Mouse (Mus musculus) liver, embryonic 11.5 days (tissue): Measurements from ENCODE around the gene 6030468B19Rik. TPM values are rescaled to one million over a fixed set of nuclear protein-coding genes. Genes with fewer than 3 reads are reported as not detected.
"Not testable (repeated sequence)": the region's sequence is repeated elsewhere in the genome, so short reads cannot be mapped to it uniquely, and the experiment has no call there.

ENCODE experiments used
- ATAC-seq: fragments of 200-750 bp; cut with Nextera tagmentation; replicated peaks from 2 replicates; pipeline ENCODE4 v1.8.0; 2017; ENCODE audit warnings: moderate number of reproducible peaks, mild to moderate bottlenecking, moderate TSS enrichment, moderate library complexity; ENCODE audit not compliant: low FRiP score
- DNase-seq: peaks from one replicate; pipeline ENCODE4 v3.0.0-alpha.2; 2017; ENCODE audit warnings: low spot score
- H3K27ac ChIP-seq: fragments of 300-500 bp; sonication (generic); 2 replicates; pipeline ENCODE4 v1.5.1; 2014; ENCODE audit warnings: mild to moderate bottlenecking, low read depth, low read length, control low read depth
- H3K27me3 ChIP-seq: fragments of 300-500 bp; sonication (generic); replicated peaks from 2 replicates; pipeline ENCODE4 v1.6.1; 2014; ENCODE audit warnings: low read length, mixed read lengths; ENCODE audit not compliant: control insufficient read depth, insufficient read depth
- H3K36me3 ChIP-seq: fragments of 300-500 bp; sonication (generic); 2 replicates; pipeline ENCODE4 v1.6.1; 2014; ENCODE audit warnings: mild to moderate bottlenecking, low read length, moderate library complexity, mixed read lengths; ENCODE audit not compliant: control insufficient read depth, insufficient read depth
- H3K4me1 ChIP-seq: fragments of 300-500 bp; sonication (generic); replicated peaks from 2 replicates; pipeline ENCODE4 v1.6.1; 2014; ENCODE audit warnings: low read length, mixed read lengths; ENCODE audit not compliant: control insufficient read depth, insufficient read depth
- H3K4me2 ChIP-seq: fragments of 300-500 bp; sonication (generic); 2 replicates; pipeline ENCODE4 v1.6.1; 2014; ENCODE audit warnings: mild to moderate bottlenecking, control low read depth, moderate library complexity
- H3K4me3 ChIP-seq: fragments of 300-500 bp; sonication (generic); 2 replicates; pipeline ENCODE4 v1.5.1; 2014; ENCODE audit warnings: low read depth, low read length, control low read depth
- H3K9ac ChIP-seq: fragments of 300-500 bp; sonication (generic); 2 replicates; pipeline ENCODE4 v1.6.1; 2014; ENCODE audit warnings: low read depth, low read length, control low read depth
- H3K9me3 ChIP-seq: fragments of 300-500 bp; sonication (generic); 2 replicates; pipeline ENCODE4 v1.6.1; 2016; ENCODE audit warnings: low read length, inconsistent platforms, mixed read lengths; ENCODE audit not compliant: control insufficient read depth
- WGBS: fragments of 180-500 bp; shearing (Covaris S2); extraction: QIAGEN DNeasy Blood & Tissue Kit; methylation state at CpG from one replicate; pipeline ENCODE4 v1.1.7; 2014; 5-methylcytosine and 5-hydroxymethylcytosine counted together
- polyA plus RNA-seq: library from polyadenylated mRNA; unstranded; fragments of >200 nt; fragmentation: Nextera tagmentation; extraction: Ambion mirVana; gene quantifications from 2 replicates; pipeline ENCODE4 v1.2.1, GENCODE M21; 2014

6030468B19Rik gene
- polyA plus RNA-seq, 1 experiment from 2014 or later, result 49.3 TPM

DNA sequence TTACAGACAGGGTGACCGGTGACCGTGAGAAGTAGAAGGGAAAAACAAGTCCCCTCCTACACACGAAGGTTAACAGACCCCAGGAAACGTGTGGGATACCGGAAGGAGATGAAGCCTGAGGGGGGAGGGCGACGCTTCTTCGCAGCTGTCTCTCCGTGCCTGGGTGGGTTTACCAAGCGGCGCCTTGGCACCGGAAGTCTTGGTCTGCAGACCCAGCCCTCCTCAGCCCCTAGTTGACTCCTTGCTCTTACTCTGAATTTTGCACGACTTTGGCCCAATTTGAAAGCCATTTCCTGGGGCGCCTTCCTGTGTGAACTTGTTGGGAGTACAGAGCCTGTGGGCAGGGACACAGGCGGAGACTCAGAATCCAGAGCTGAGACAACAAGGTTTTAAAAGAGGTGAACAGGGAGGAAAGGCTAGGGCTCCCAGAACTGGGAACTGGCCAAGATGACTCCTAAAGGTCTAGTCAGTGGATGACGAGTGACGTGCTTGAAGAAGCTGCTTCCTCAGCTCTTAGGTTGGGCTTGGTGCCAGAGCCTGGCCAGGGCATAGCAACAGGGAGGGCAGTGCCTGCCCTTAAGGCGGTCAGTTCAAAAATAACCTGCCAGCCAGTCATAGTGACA, 16.1 kb upstream of the 6030468B19Rik start:
- Histone ChIP-seq H3K4me3 (peak overlapping the region; percentile 66), H3K4me1 (peaks cover 43% of the 10 kb centered on the region), H3K9ac (peak overlapping the region; percentile 95), H3K36me3 (peaks cover 12% of the 10 kb centered on the region), H3K4me2 (peak overlapping the region; percentile 100), H3K27ac (peak overlapping the region; percentile 99), H3K27me3 (peaks cover 2% of the 10 kb centered on the region; the same call in 1 of the 2 replicates), H3K9me3 (no peaks in the 10 kb centered on the region)
- ATAC-seq (peak; percentile 2), DNase-seq (peak; percentile 60)
- WGBS, result 10% methylated on average over 18 of the region's 18 CpGs

DNA sequence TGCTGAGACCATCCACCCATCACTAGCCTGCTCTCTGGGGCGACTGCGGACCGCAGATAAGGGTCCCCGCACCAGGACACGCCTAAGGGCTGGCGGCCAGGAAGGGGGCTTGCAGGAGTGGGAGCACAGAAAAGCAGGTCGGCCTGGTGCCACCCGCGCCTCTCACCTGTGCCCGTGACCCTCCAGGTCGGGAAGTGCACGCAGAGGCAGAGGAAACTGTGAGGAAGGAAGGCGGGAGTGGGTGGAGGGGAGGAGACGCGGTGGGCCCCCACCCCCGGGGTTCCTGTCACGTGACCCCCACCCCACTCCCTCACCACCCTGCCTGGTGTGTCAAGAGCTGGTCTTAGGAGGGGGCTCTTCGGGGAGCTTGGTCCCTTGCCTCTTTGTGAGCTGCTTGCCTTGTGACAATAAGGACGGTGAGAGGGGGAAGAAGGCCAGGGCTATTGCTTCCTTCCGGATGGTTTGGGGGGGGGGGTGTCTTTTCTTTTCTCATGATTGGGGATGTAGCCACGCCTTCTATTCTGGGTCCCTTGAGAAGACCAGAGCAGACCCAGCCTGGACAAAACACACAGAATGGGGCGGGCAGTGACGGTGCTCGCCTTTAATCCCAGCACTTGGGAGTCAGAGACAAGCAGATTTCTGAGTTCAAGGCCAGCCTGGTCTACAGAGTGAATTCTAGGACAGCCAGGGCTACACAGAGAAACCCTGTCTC, 15.3 kb upstream of the 6030468B19Rik start, which contains the start of the genes Tmc8 and Tmc6:
Gene Tmc8, plus strand, starts transcription at position 84 of the 712 bp plus-strand sequence.
Gene Tmc6, minus strand, starts transcription at position 206 of the 712 bp plus-strand sequence.
- DNase-seq, result peak; percentile 70

GRCm38 (mm10) chr11:117782705-117783034, 14.8 kb upstream of the 6030468B19Rik start:
- Histone ChIP-seq H3K27me3 (peaks cover 2% of the 10 kb centered on the region; the same call in 1 of the 2 replicates), H3K4me2 (peak overlapping the region; percentile 100), H3K9ac (peak overlapping the region; percentile 95), H3K4me3 (peak overlapping the region; percentile 66), H3K4me1 (peaks cover 44% of the 10 kb centered on the region), H3K27ac (peak overlapping the region; percentile 99), H3K9me3 (no peaks in the 10 kb centered on the region), H3K36me3 (peaks cover 8% of the 10 kb centered on the region)
- ATAC-seq (no peak), DNase-seq (no peak)
- 30% methylated on average over 9 of the region's 9 CpGs for WGBS

More for the DNA sequence above, 15.3 kb upstream of the 6030468B19Rik start, which contains the start of the genes Tmc8 and Tmc6:
- H3K9me3 ChIP-seq, result no peaks in the 10 kb centered on the region
- ATAC-seq, result peak; percentile 54
- 21% methylated on average over 24 of the region's 24 CpGs for WGBS
- peaks cover 2% of the 10 kb centered on the region; the same call in 1 of the 2 replicates for H3K27me3 ChIP-seq
- peaks cover 8% of the 10 kb centered on the region for H3K36me3 ChIP-seq
- H3K9ac ChIP-seq, result peak within 1 kb of the TSS; percentile 95
- H3K4me3 ChIP-seq, result peak within 1 kb of the TSS; percentile 66
- H3K4me2 ChIP-seq, result peak within 1 kb of the TSS; percentile 100
- H3K27ac ChIP-seq, result peak within 1 kb of the TSS; percentile 99
- peaks cover 44% of the 10 kb centered on the region for H3K4me1 ChIP-seq

- Histone ChIP-seq H3K4me3 (peak overlapping the region; percentile 66), H3K36me3 (peaks cover 4% of the 10 kb centered on the region), H3K9ac (peak overlapping the region; percentile 95), H3K4me1 (peaks cover 42% of the 10 kb centered on the region), H3K27ac (peak overlapping the region; percentile 99), H3K4me2 (peak overlapping the region; percentile 100), H3K27me3 (peaks cover 2% of the 10 kb centered on the region; the same call in 1 of the 2 replicates), H3K9me3 (no peaks in the 10 kb centered on the region)
- DNase-seq (peak; percentile 78), ATAC-seq (peak; percentile 14; the same call in 1 of the 2 replicates)
- WGBS, result 2% methylated on average over 31 of the region's 31 CpGs
Measured at GRCm38 (mm10) chr11:117783089-117783488, 14.4 kb upstream of the 6030468B19Rik start.

DNA sequence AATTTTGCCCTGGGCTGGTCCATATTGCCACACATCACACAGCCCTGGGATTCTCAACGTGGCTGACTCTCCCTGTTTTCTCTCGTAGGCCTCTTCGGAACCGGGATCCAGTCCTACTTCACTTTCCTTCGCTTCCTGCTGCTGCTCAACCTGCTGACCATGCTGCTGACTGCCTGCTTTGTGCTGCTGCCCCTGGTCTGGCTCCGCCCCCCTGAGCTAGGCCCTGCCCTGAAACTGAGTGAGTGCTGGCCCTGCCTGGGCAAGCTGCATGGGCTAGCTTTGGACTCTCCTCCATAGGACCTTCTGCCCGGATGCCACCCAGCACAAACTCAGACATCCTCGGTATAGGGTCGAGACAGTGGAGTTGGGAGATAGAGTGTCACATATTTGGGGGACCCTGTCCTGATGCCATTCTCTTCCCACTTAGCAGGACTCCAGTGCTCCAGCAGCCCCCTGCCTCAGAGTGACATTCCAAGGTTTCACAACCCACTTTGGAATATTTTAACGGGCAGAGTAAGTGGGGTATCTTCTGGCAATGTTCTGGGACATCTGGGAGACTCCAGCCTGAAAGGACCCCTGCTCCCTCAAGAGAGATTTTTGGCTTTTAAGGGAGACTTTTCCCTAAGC, 13.7 kb upstream of the 6030468B19Rik start:
- peak overlapping the region; percentile 95 for H3K9ac ChIP-seq
- WGBS, result 42% methylated on average over 10 of the region's 10 CpGs
- no peak for ATAC-seq

GRCm38 (mm10) chr11:117786294-117786693, 11.2 kb upstream of the 6030468B19Rik start:
- Histone ChIP-seq H3K4me2 (peak overlapping the region; percentile 18; the same call in 1 of the 2 replicates), H3K27ac (no peak overlapping the region), H3K4me3 (no peak overlapping the region), H3K4me1 (peaks cover 31% of the 10 kb centered on the region), H3K36me3 (peaks cover 3% of the 10 kb centered on the region; the same call in 1 of the 2 replicates), H3K27me3 (peaks cover 2% of the 10 kb centered on the region; the same call in 1 of the 2 replicates), H3K9me3 (no peaks in the 10 kb centered on the region), H3K9ac (peak overlapping the region; percentile 2)
- ATAC-seq (no peak), DNase-seq (peak; percentile 58)
- WGBS, result 19% methylated on average over 10 of the region's 10 CpGs

More for the DNA sequence above, 13.7 kb upstream of the 6030468B19Rik start:
- peaks cover 35% of the 10 kb centered on the region for H3K4me1 ChIP-seq
- H3K27me3 ChIP-seq, result peaks cover 2% of the 10 kb centered on the region; the same call in 1 of the 2 replicates
- peak; percentile 47 for DNase-seq
- H3K4me2 ChIP-seq, result peak overlapping the region; percentile 100
- peak overlapping the region; percentile 99 for H3K27ac ChIP-seq
- H3K4me3 ChIP-seq, result peak overlapping the region; percentile 66
- H3K9me3 ChIP-seq, result no peaks in the 10 kb centered on the region
- H3K36me3 ChIP-seq, result peaks cover 3% of the 10 kb centered on the region; the same call in 1 of the 2 replicates

DNA sequence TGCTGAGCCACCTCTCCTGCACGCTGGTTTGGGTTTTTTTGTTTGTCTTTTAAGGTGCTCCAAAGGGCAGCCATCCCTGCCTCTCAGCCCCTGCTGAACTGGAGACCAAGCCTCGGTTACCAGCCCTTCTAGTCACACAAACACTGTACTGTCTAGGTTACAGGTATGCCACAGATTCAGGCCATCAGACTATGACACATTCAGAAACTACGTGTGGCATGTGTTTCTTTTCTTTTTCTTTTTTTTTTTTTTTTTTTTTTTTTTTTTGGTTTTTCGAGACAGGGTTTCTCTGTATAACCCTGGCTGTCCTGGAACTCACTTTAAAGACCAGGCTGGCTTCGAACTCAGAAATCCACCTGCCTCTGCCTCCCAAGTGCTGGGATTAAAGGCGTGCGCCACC, 9.0 kb upstream of the 6030468B19Rik start:
- H3K27me3 ChIP-seq, H3K4me3 ChIP-seq, H3K27ac ChIP-seq, H3K9ac ChIP-seq, DNase-seq, H3K9me3 ChIP-seq, ATAC-seq, H3K36me3 ChIP-seq, H3K4me2 ChIP-seq: not testable (repeated sequence)
- peaks cover 33% of the 10 kb centered on the region for H3K4me1 ChIP-seq
- WGBS, result 83% methylated on average over 7 of the region's 7 CpGs

- no peak overlapping the region for H3K9ac ChIP-seq
- H3K27me3 ChIP-seq, result no peaks in the 10 kb centered on the region
- H3K36me3 ChIP-seq, result peaks cover 3% of the 10 kb centered on the region; the same call in 1 of the 2 replicates
- H3K9me3 ChIP-seq, result no peaks in the 10 kb centered on the region
- peak; percentile 66 for ATAC-seq
- H3K4me1 ChIP-seq, result peaks cover 28% of the 10 kb centered on the region
- H3K27ac ChIP-seq, result no peak overlapping the region
- peak overlapping the region; percentile 20 for H3K4me3 ChIP-seq
- peak; percentile 77 for DNase-seq
- WGBS, result 5% methylated on average over 14 of the region's 14 CpGs
- H3K4me2 ChIP-seq, result peak overlapping the region; percentile 63
Measured at GRCm38 (mm10) chr11:117790286-117790685, 7.2 kb upstream of the 6030468B19Rik start.
